Mouse (Mus musculus) liver, postnatal 0 days (tissue): Measurements from ENCODE around the gene Tmem240. TPM values are rescaled to one million over a fixed set of nuclear protein-coding genes. Genes with fewer than 3 reads are reported as not detected.
"Not testable (repeated sequence)": the region's sequence is repeated elsewhere in the genome, so short reads cannot be mapped to it uniquely, and the experiment has no call there.

Source experiments
- ATAC-seq: fragments of 200-750 bp; cut with Nextera tagmentation; 2 replicates; pipeline ENCODE4 v1.8.0; 2017; ENCODE audit warnings: mild to moderate bottlenecking, moderate library complexity
- DNase-seq: peaks from one replicate; pipeline ENCODE4 v3.0.0-alpha.2; 2016
- H3K27ac ChIP-seq: fragments of 300-500 bp; sonication (generic); 2 replicates; pipeline ENCODE4 v1.5.1; 2014; ENCODE audit warnings: antibody characterized with exemption, moderate library complexity, mild to moderate bottlenecking, low read depth
- H3K27me3 ChIP-seq: fragments of 300-500 bp; sonication (generic); 2 replicates; pipeline ENCODE4 v1.6.1; 2014; ENCODE audit warnings: low read length, control low read depth, mixed read lengths; ENCODE audit not compliant: insufficient read depth
- H3K36me3 ChIP-seq: fragments of 300-500 bp; sonication (generic); replicated peaks from 2 replicates; pipeline ENCODE4 v1.6.1; 2014; ENCODE audit warnings: mild to moderate bottlenecking, control low read depth, low read length, moderate library complexity, mixed read lengths; ENCODE audit not compliant: insufficient read depth
- H3K4me1 ChIP-seq: fragments of 300-500 bp; sonication (generic); 2 replicates; pipeline ENCODE4 v1.6.1; 2014; ENCODE audit warnings: antibody characterized with exemption, mild to moderate bottlenecking, control low read depth; ENCODE audit not compliant: insufficient read depth
- H3K4me2 ChIP-seq: fragments of 300-500 bp; sonication (generic); 2 replicates; pipeline ENCODE4 v1.6.1; 2014; ENCODE audit warnings: low read depth, mild to moderate bottlenecking, low read length, moderate library complexity, mixed read lengths
- H3K4me3 ChIP-seq: fragments of 300-500 bp; sonication (generic); 2 replicates; pipeline ENCODE4 v1.5.1; 2014; ENCODE audit warnings: low read depth, low read length
- H3K9ac ChIP-seq: fragments of 300-500 bp; sonication (generic); replicated peaks from 2 replicates; pipeline ENCODE4 v1.6.1; 2014; ENCODE audit warnings: mild to moderate bottlenecking, moderate library complexity
- H3K9me3 ChIP-seq: fragments of 300-500 bp; sonication (generic); 2 replicates; pipeline ENCODE4 v1.6.1; 2016; ENCODE audit warnings: mild to moderate bottlenecking, control low read depth, low read length, mixed read lengths
- CTCF ChIP-seq: sonication (generic); IDR thresholded peaks from 2 replicates; pipeline ENCODE4 v1.5.1; 2016; ENCODE audit warnings: antibody characterized with exemption, low read depth
- EP300 ChIP-seq: IDR thresholded peaks from 2 replicates; pipeline ENCODE4 v1.6.1; 2016; ENCODE audit warnings: antibody characterized with exemption, low read depth, mild to moderate bottlenecking
- WGBS: fragments of 180-500 bp; shearing (Covaris S2); extraction: QIAGEN DNeasy Blood & Tissue Kit; methylation state at CpG from one replicate; pipeline ENCODE4 v1.1.7; 2014; ENCODE audit not compliant: insufficient replicate concordance; 5-methylcytosine and 5-hydroxymethylcytosine counted together
- microRNA-seq: library from miRNA; unstranded; fragments of <30 nt; microRNA quantifications from one replicate; pipeline ENCODE4, GENCODE M21; 2016
- polyA plus RNA-seq: library from polyadenylated mRNA; unstranded; fragments of >200 nt; fragmentation: Nextera tagmentation; extraction: Ambion mirVana; gene quantifications from 2 replicates; pipeline ENCODE4 v1.2.1, GENCODE M21; 2015

The Tmem240 gene
- polyA plus RNA-seq, 1 experiment from 2014 or later, result 0.02 TPM

DNA sequence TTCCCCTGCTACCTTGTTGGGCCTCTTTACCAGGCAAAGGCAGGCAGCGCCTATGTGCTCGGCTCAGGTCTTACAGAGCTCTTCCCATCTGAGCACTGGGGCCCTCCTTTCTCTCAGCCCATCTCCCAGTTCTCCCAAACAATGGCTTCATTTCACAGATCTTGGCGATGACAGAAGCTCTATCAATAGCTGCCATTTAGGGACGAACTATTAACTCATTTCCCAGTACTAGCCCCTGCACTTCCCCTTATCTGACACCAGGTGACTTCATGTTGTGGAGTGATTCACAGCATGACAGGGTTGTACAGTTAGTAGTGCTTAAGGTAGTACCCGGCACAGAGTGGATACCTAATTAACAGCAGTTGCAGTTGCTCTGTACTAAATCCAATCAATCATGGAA is 51.2 kb downstream of the Tmem240 start, which contains the start of gene Tmem88b:
Gene Tmem88b (minus strand): TSS at position 56 of the 400 bp plus-strand sequence.
- peak within 1 kb of the TSS; percentile 14; the same call in 1 of the 2 replicates for H3K27ac ChIP-seq
- peaks cover 3% of the 10 kb centered on the region; the same call in 1 of the 2 replicates for H3K27me3 ChIP-seq
- peaks cover 21% of the 10 kb centered on the region for H3K4me1 ChIP-seq
- no peak for DNase-seq
- H3K9ac ChIP-seq, result no peak within 1 kb of the TSS; the same call in none of the 2 replicates
- peak within 1 kb of the TSS; percentile 86 for H3K4me2 ChIP-seq
- no peaks in the 10 kb centered on the region for H3K9me3 ChIP-seq
- 67% methylated on average over 5 of the region's 5 CpGs for WGBS
- TF ChIP-seq EP300 (no peak), CTCF (peak; percentile 59)
- no peaks in the 10 kb centered on the region for H3K36me3 ChIP-seq
- ATAC-seq, result no peak
- peak within 1 kb of the TSS; percentile 66 for H3K4me3 ChIP-seq

DNA sequence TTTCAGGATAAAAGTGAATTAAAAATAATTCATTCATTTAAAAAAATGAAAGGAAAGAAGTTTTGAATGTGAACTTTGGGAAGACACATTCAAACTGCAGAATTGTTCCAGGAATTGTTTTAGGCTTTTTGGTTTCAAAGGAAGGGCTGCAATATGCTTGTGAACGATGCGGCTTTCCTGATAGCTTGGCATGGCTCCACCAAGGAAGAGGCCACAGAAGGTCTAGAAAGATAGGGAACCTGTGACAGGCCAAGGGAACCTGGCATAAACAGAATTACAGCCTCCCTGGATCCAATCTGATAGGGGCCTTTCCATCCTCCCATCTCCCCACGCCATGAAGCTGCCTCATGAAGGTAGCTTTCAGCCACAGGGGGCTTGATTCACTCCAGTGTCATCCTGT is 53.7 kb downstream of the Tmem240 start:
- Histone ChIP-seq H3K36me3 (no peaks in the 10 kb centered on the region), H3K9ac (no peak overlapping the region), H3K4me2 (peak overlapping the region; percentile 40), H3K27ac (peak overlapping the region; percentile 76), H3K27me3 (peaks cover 2% of the 10 kb centered on the region; the same call in 1 of the 2 replicates), H3K4me3 (no peak overlapping the region), H3K9me3 (no peaks in the 10 kb centered on the region), H3K4me1 (peaks cover 24% of the 10 kb centered on the region)
- TF ChIP-seq CTCF, result no peak
- TF ChIP-seq EP300, result peak; percentile 94
- ATAC-seq (peak; percentile 80), DNase-seq (peak; percentile 56)
- 47% methylated on average over 3 of the region's 3 CpGs for WGBS

DNA sequence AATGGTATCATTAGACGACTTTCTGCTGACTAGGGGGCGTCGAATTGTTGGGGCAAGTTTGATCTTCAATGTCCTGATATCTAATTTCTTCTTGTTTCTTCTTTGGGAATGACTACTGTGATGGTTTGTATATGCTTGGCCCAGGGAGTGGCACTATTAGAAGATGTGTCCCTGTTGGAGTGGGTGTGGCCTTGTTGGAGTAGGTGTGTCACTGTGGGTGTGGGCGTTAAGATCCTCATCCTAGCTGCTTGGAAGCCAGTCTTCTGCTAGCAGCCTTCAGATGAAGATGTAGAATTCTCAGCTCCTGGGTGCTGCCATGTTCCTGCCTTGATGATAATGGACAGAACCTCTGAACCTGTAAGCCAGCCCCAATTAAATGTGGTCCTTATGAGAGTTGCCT is 54.2 kb downstream of the Tmem240 start:
- not testable (repeated sequence) for H3K36me3 ChIP-seq, DNase-seq, H3K4me3 ChIP-seq, H3K9ac ChIP-seq, H3K27me3 ChIP-seq, H3K9me3 ChIP-seq
- Histone ChIP-seq H3K27ac (peak overlapping the region; percentile 76), H3K4me2 (peak overlapping the region; percentile 40), H3K4me1 (peaks cover 22% of the 10 kb centered on the region)
- WGBS, result 73% methylated on average over 4 of the region's 4 CpGs
- ATAC-seq, result peak; percentile 65

DNA sequence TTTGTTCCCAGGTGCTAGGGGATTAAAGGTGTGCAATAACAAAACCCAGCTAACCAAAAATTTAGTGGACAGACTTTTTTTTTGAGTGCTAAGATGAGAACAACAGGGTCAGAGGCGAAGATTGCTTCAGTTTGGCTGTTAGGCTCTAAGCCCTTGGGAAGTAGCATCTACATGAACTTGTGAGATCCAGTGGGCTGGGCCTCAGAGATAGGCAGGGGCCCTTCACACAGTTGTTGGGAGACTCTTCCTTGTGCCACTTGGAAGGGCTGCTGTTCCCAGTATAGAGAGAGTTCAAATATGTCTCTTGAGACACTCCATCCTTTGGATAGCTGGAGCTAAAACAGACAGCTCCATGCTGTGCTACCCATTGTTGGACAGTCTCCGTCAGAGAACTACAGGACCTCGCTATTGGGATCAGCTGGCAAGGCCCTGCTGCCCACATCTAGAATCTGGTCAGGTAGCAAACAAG is 55.5 kb downstream of the Tmem240 start, which contains the start of gene Ankrd65:
Gene Ankrd65 (plus strand): TSS at position 419 of the 469 bp plus-strand sequence.
- no peak for ATAC-seq
- no peak for DNase-seq
- Histone ChIP-seq H3K9me3 (no peaks in the 10 kb centered on the region), H3K9ac (no peak within 1 kb of the TSS; the same call in 1 of the 2 replicates), H3K4me1 (peaks cover 17% of the 10 kb centered on the region), H3K27me3 (no peaks in the 10 kb centered on the region), H3K36me3 (no peaks in the 10 kb centered on the region), H3K27ac (no peak within 1 kb of the TSS), H3K4me2 (no peak within 1 kb of the TSS), H3K4me3 (no peak within 1 kb of the TSS)
- 89% methylated on average over 3 of the region's 3 CpGs for WGBS
- no peak for TF ChIP-seq EP300
- TF ChIP-seq CTCF, result no peak

Small RNA genes within 50 kb of the gene (microRNA-seq; reads per million reads assigned to microRNA genes)
- gene Gm27743, result not detected

Other genes with a start within 250 kb of the Tmem240 start
- 80.9 and 88.4 TPM in 2 replicates for gene Gnb1, start 243.4 kb upstream of the Tmem240 start, polyA plus RNA-seq
- gene Nadk, start 172.4 kb upstream of the Tmem240 start, polyA plus RNA-seq, result 50.1 and 55.5 TPM in 2 replicates
- 5.4 and 5.6 TPM in 2 replicates for gene Slc35e2, start 133.4 kb upstream of the Tmem240 start, polyA plus RNA-seq
- 22.8 and 24.9 TPM in 2 replicates for gene Cdk11b, start 109.9 kb upstream of the Tmem240 start, polyA plus RNA-seq
- gene Gm10563, start 89.4 kb upstream of the Tmem240 start, polyA plus RNA-seq, result not detected in 2 replicates
- gene Mmp23, start 81.4 kb upstream of the Tmem240 start, polyA plus RNA-seq, result 5.9 and 6.8 TPM in 2 replicates
- 3.4 and 4.3 TPM in 2 replicates for gene Mib2, start 65.6 kb upstream of the Tmem240 start, polyA plus RNA-seq
- 0.27 and 0.41 TPM in 2 replicates for gene Fndc10, start 40.5 kb upstream of the Tmem240 start, polyA plus RNA-seq
- 66.6 and 66.9 TPM in 2 replicates for gene Ssu72, start 30.0 kb upstream of the Tmem240 start, polyA plus RNA-seq
- 44.7 and 45.0 TPM in 2 replicates for gene Atad3a, start 26.3 kb downstream of the Tmem240 start, polyA plus RNA-seq
- gene Vwa1, start 39.9 kb downstream of the Tmem240 start, polyA plus RNA-seq, result 0.25 and 0.28 TPM in 2 replicates
- gene Tmem88b, start 51.1 kb downstream of the Tmem240 start, polyA plus RNA-seq, result 0.21 and 0.40 TPM in 2 replicates
- 0.34 and 0.46 TPM in 2 replicates for gene Ankrd65, start 55.6 kb downstream of the Tmem240 start, polyA plus RNA-seq
- 167 and 171 TPM in 2 replicates for gene Mrpl20, start 68.1 kb downstream of the Tmem240 start, polyA plus RNA-seq
- 47.7 and 52.5 TPM in 2 replicates for gene Ccnl2, start 77.7 kb downstream of the Tmem240 start, polyA plus RNA-seq
- 89.9 and 92.7 TPM in 2 replicates for gene Aurkaip1, start 96.5 kb downstream of the Tmem240 start, polyA plus RNA-seq
- 13.7 and 14.4 TPM in 2 replicates for gene Mxra8, start 104.9 kb downstream of the Tmem240 start, polyA plus RNA-seq
- 5.1 and 5.7 TPM in 2 replicates for gene Dvl1, start 112.6 kb downstream of the Tmem240 start, polyA plus RNA-seq
- 0.08 and 0.09 TPM in 2 replicates for gene Tas1r3, start 128.6 kb downstream of the Tmem240 start, polyA plus RNA-seq
- 8.1 and 8.4 TPM in 2 replicates for gene Cptp, start 134.6 kb downstream of the Tmem240 start, polyA plus RNA-seq
- 14.9 and 17.4 TPM in 2 replicates for gene Ints11, start 134.7 kb downstream of the Tmem240 start, polyA plus RNA-seq
- 14.1 and 15.3 TPM in 2 replicates for gene Pusl1, start 157.0 kb downstream of the Tmem240 start, polyA plus RNA-seq
- 2.1 and 2.8 TPM in 2 replicates for gene Acap3, start 157.0 kb downstream of the Tmem240 start, polyA plus RNA-seq
- 45.9 and 56.7 TPM in 2 replicates for gene Ube2j2, start 209.0 kb downstream of the Tmem240 start, polyA plus RNA-seq
- 39.5 and 39.7 TPM in 2 replicates for gene C1qtnf12, start 227.5 kb downstream of the Tmem240 start, polyA plus RNA-seq